Mouse (Mus musculus) MEL (cell line): ENCODE measurements around the gene Rnf220. TPM values are rescaled to one million over a fixed set of nuclear protein-coding genes. Genes with fewer than 3 reads are reported as not detected.

Source experiments
- DNase-seq: peaks from one replicate; pipeline ENCODE4 v3.0.0; 2011; ENCODE audit warnings: low read depth, low spot score
- H3K27ac ChIP-seq: 2 replicates; pipeline ENCODE4 v1.5.1; 2012; ENCODE audit warnings: low read depth, mild to moderate bottlenecking, control low read depth, low read length, moderate library complexity; ENCODE audit not compliant: control insufficient read depth
- H3K27me3 ChIP-seq, 2 experiments: fragments of 150-350 bp in 1 of 2; sonication (generic) in 1 of 2; 2 replicates each; pipeline ENCODE4 v1.6.1; 2012; ENCODE audit warnings: low read length in 2 of 2, mild to moderate bottlenecking in 2 of 2, improper control_type of control experiment in 1 of 2, moderate library complexity in 1 of 2; ENCODE audit not compliant: insufficient read depth in 2 of 2, control insufficient read depth in 1 of 2
- H3K36me3 ChIP-seq, 2 experiments: 2 replicates each; pipeline ENCODE4 v1.6.1; 2012 to 2014; ENCODE audit warnings: low read length in 2 of 2, improper control_type of control experiment in 1 of 2, inconsistent platforms in 1 of 2, mild to moderate bottlenecking in 1 of 2; ENCODE audit not compliant: insufficient read depth in 2 of 2, control insufficient read depth in 1 of 2
- H3K4me1 ChIP-seq, 2 experiments: fragments of 150-350 bp in 1 of 2; sonication (generic) in 1 of 2; 2 replicates each; pipeline ENCODE4 v1.6.1; 2012; ENCODE audit warnings: low read length in 2 of 2, improper control_type of control experiment in 1 of 2, mild to moderate bottlenecking in 1 of 2; ENCODE audit not compliant: insufficient read depth in 2 of 2, control insufficient read depth in 1 of 2
- H3K4me3 ChIP-seq, 2 experiments: fragments of 150-350 bp in 1 of 2; sonication (generic) in 1 of 2; 2 replicates each; pipeline ENCODE4 v1.5.1; 2012; ENCODE audit warnings: low read depth in 2 of 2, low read length in 2 of 2, mild to moderate bottlenecking in 2 of 2, moderate library complexity in 2 of 2, control low read depth in 1 of 2, improper control_type of control experiment in 1 of 2; ENCODE audit not compliant: control insufficient read depth in 1 of 2, insufficient read depth in 1 of 2
- H3K79me2 ChIP-seq: 2 replicates; pipeline ENCODE4 v1.6.1; 2012; ENCODE audit warnings: mild to moderate bottlenecking, low read length, moderate library complexity; ENCODE audit not compliant: control insufficient read depth, poor library complexity, insufficient read depth
- H3K9ac ChIP-seq: 2 replicates; pipeline ENCODE4 v1.6.1; 2012; ENCODE audit warnings: low read depth, mild to moderate bottlenecking, control low read depth, low read length, moderate library complexity; ENCODE audit not compliant: control insufficient read depth, poor library complexity, severe bottlenecking
- H3K9me3 ChIP-seq: fragments of 150-350 bp; sonication (generic); replicated peaks from 2 replicates; pipeline ENCODE4 v1.6.1; 2012; ENCODE audit warnings: mild to moderate bottlenecking, low read length, improper control_type of control experiment, moderate library complexity; ENCODE audit not compliant: insufficient read depth
- CHD1 ChIP-seq: IDR thresholded peaks from 2 replicates; pipeline ENCODE4 v1.6.1; 2012; ENCODE audit warnings: low read depth, mild to moderate bottlenecking, inconsistent platforms, low read length, improper control_type of control experiment
- CTCF ChIP-seq, 3 experiments: IDR thresholded peaks in 2 of 3; conservative IDR thresholded peaks in 1 of 3; 2 replicates each; pipeline ENCODE4 v1.5.1; 2011 to 2012; ENCODE audit warnings: low read length in 3 of 3, low read depth in 2 of 3, mild to moderate bottlenecking in 2 of 3, improper control_type of control experiment in 1 of 3, inconsistent platforms in 1 of 3, mixed read lengths in 1 of 3, moderate library complexity in 1 of 3; ENCODE audit not compliant: control insufficient read depth in 1 of 3, insufficient read depth in 1 of 3, poor library complexity in 1 of 3, severe bottlenecking in 1 of 3
- E2F4 ChIP-seq: IDR thresholded peaks from 2 replicates; pipeline ENCODE4 v1.6.1; 2011; ENCODE audit warnings: low read depth, low read length, improper control_type of control experiment, borderline replicate concordance
- ELF1 ChIP-seq: IDR thresholded peaks from 2 replicates; pipeline ENCODE4 v1.6.1; 2014; ENCODE audit warnings: low read depth, mild to moderate bottlenecking, inconsistent platforms, low read length, improper control_type of control experiment, moderate library complexity
- EP300 ChIP-seq, 2 experiments: IDR thresholded peaks; 2 replicates each; pipeline ENCODE4 v1.6.1; 2011; ENCODE audit warnings: improper control_type of control experiment in 2 of 2, low read length in 2 of 2, low read depth in 1 of 2, mild to moderate bottlenecking in 1 of 2
- GABPA ChIP-seq: IDR thresholded peaks from 2 replicates; pipeline ENCODE4 v1.6.1; 2012; ENCODE audit warnings: low read depth, mild to moderate bottlenecking, inconsistent platforms, low read length, improper control_type of control experiment, moderate library complexity
- HCFC1 ChIP-seq: IDR thresholded peaks from 2 replicates; pipeline ENCODE4 v1.6.1; 2012; ENCODE audit warnings: low read depth, mild to moderate bottlenecking, inconsistent platforms, low read length, improper control_type of control experiment, moderate library complexity
- KAT2A ChIP-seq: conservative IDR thresholded peaks from 2 replicates; pipeline ENCODE4 v1.6.1; 2012; ENCODE audit warnings: low read depth, low read length, improper control_type of control experiment, inconsistent platforms
- MAFK ChIP-seq: IDR thresholded peaks from 2 replicates; pipeline ENCODE4 v1.6.1; 2011; ENCODE audit warnings: low read depth, mild to moderate bottlenecking, low read length, improper control_type of control experiment, borderline replicate concordance
- MAZ ChIP-seq: IDR thresholded peaks from 2 replicates; pipeline ENCODE4 v1.6.1; 2012; ENCODE audit warnings: low read depth, mild to moderate bottlenecking, inconsistent platforms, low read length, improper control_type of control experiment
- MYB ChIP-seq: IDR thresholded peaks from 2 replicates; pipeline ENCODE4 v1.6.1; 2011; ENCODE audit warnings: mild to moderate bottlenecking, low read depth, low read length, improper control_type of control experiment
- MYC ChIP-seq: IDR thresholded peaks from 2 replicates; pipeline ENCODE4 v1.6.1; 2011; ENCODE audit warnings: low read depth, mild to moderate bottlenecking, low read length, improper control_type of control experiment, moderate library complexity
- NRF1 ChIP-seq: IDR thresholded peaks from 2 replicates; pipeline ENCODE4 v1.6.1; 2014; ENCODE audit warnings: low read depth, mild to moderate bottlenecking, inconsistent platforms, low read length, improper control_type of control experiment, moderate library complexity; ENCODE audit not compliant: poor library complexity, insufficient read depth, severe bottlenecking
- POLR2A ChIP-seq, 2 experiments: IDR thresholded peaks; 2 replicates each; pipeline ENCODE4 v1.6.1; 2011 to 2012; ENCODE audit warnings: low read length in 2 of 2, mild to moderate bottlenecking in 2 of 2, control low read depth in 1 of 2, improper control_type of control experiment in 1 of 2, low read depth in 1 of 2, moderate library complexity in 1 of 2; ENCODE audit not compliant: control insufficient read depth in 1 of 2, insufficient read depth in 1 of 2, poor library complexity in 1 of 2
- POLR2AphosphoS2 ChIP-seq: IDR thresholded peaks from 2 replicates; pipeline ENCODE4 v1.6.1; 2011; ENCODE audit warnings: low read length, improper control_type of control experiment
- POLR2AphosphoS5 ChIP-seq: IDR thresholded peaks from 2 replicates; pipeline ENCODE4 v1.6.1; 2012; ENCODE audit warnings: low read depth, borderline replicate concordance, mild to moderate bottlenecking, inconsistent platforms, low read length, moderate library complexity, mixed read lengths
- RAD21 ChIP-seq: IDR thresholded peaks from 2 replicates; pipeline ENCODE4 v1.6.1; 2011; ENCODE audit warnings: mild to moderate bottlenecking, low read depth, low read length, improper control_type of control experiment
- RCOR1 ChIP-seq: IDR thresholded peaks from 2 replicates; pipeline ENCODE4 v1.6.1; 2012; ENCODE audit warnings: low read depth, mild to moderate bottlenecking, inconsistent platforms, low read length, improper control_type of control experiment
- SIN3A ChIP-seq: IDR thresholded peaks from 2 replicates; pipeline ENCODE4 v1.6.1; 2012; ENCODE audit warnings: low read length, improper control_type of control experiment, inconsistent platforms
- TAL1 ChIP-seq: IDR thresholded peaks from 2 replicates; pipeline ENCODE4 v1.6.1; 2012; ENCODE audit warnings: mild to moderate bottlenecking, inconsistent platforms, low read length, moderate library complexity, mixed read lengths
- UBTF ChIP-seq: IDR thresholded peaks from 2 replicates; pipeline ENCODE4 v1.6.1; 2012; ENCODE audit warnings: low read depth, mild to moderate bottlenecking, inconsistent platforms, low read length, improper control_type of control experiment, moderate library complexity, borderline replicate concordance; ENCODE audit not compliant: insufficient read depth
- ZKSCAN1 ChIP-seq: IDR thresholded peaks from 2 replicates; pipeline ENCODE4 v1.6.1; 2012; ENCODE audit warnings: low read depth, mild to moderate bottlenecking, inconsistent platforms, low read length, improper control_type of control experiment, moderate library complexity
- ZMIZ1 ChIP-seq: IDR thresholded peaks from 2 replicates; pipeline ENCODE4 v1.6.1; 2012; ENCODE audit warnings: low read depth, mild to moderate bottlenecking, inconsistent platforms, low read length, improper control_type of control experiment, moderate library complexity
- polyA plus RNA-seq, 2 experiments: library from polyadenylated mRNA; stranded (reverse) in 1 of 2; unstranded in 1 of 2; fragments of >175 nt in 1 of 2; fragments of >200 nt in 1 of 2; gene quantifications; 2 replicates each; pipeline versions ENCODE4 v1.2.1 to v1.2.4; 2012; ENCODE audit warnings: low replicate concordance in 2 of 2, low read depth in 1 of 2; ENCODE audit not compliant: insufficient read length in 2 of 2, insufficient read depth in 1 of 2, missing spikeins in 1 of 2
- total RNA-seq: library from RNA; depleted of rRNA; stranded (reverse); fragments of 300-350 nt; gene quantifications from 2 replicates; pipeline ENCODE4 v1.2.3, GENCODE M21; 2012

The Rnf220 gene
- total and polyA plus RNA-seq, 3 experiments = 121 to 201 TPM; not detected in 1

GRCm38 (mm10) chr4:117438064-117438463 lies 58.8 kb downstream of the Rnf220 start:
- DNase-seq = no peak
- Histone ChIP-seq H3K36me3 (no peaks in the 10 kb centered on the region), H3K79me2 (no peaks in the 10 kb centered on the region), H3K9me3 (no peaks in the 10 kb centered on the region), H3K4me1 (no peaks in the 10 kb centered on the region), H3K9ac (no peak overlapping the region), H3K4me3 (no peak overlapping the region), H3K27me3 (no peaks in the 10 kb centered on the region), H3K27ac (no peak overlapping the region)
- TF ChIP-seq UBTF (no peak), POLR2A (IDR thresholded peaks at IDR 0.05; ENCODE audit: control insufficient read depth in 1 of 2, insufficient read depth in 1 of 2, low read depth in 1 of 2, low read length in 2 of 2, poor library complexity in 1 of 2) (no peak), HCFC1 (no peak), RAD21 (no peak), MYB (no peak), MYC (no peak), KAT2A (no peak), E2F4 (no peak), ZKSCAN1 (no peak)

- H3K79me2 ChIP-seq = no peaks in the 10 kb centered on the region
- H3K4me3 ChIP-seq = no peak overlapping the region
- DNase-seq = no peak
- no peak for TF ChIP-seq ZKSCAN1
- no peak for TF ChIP-seq POLR2AphosphoS2
- TF ChIP-seq ZMIZ1 = no peak
- TF ChIP-seq MAZ = no peak
- H3K4me1 ChIP-seq = no peaks in the 10 kb centered on the region
- no peak overlapping the region for H3K27ac ChIP-seq
- H3K27me3 ChIP-seq = no peaks in the 10 kb centered on the region
- no peaks in the 10 kb centered on the region for H3K9me3 ChIP-seq
- H3K9ac ChIP-seq = no peak overlapping the region
- H3K36me3 ChIP-seq = no peaks in the 10 kb centered on the region
These were observed 59.7 kb downstream of the Rnf220 start for GRCm38 (mm10) chr4:117436995-117437660.

- no peak for TF ChIP-seq POLR2AphosphoS5
- TF ChIP-seq HCFC1 = no peak
- no peak for TF ChIP-seq TAL1
- TF ChIP-seq GABPA = no peak
- no peak for TF ChIP-seq MAFK
- TF ChIP-seq ELF1 = no peak
- TF ChIP-seq RCOR1 = no peak
- no peak for TF ChIP-seq EP300 (IDR thresholded peaks at IDR 0.05; ENCODE audit: low read depth in 1 of 2, low read length in 2 of 2)
- no peak for TF ChIP-seq NRF1
- TF ChIP-seq KAT2A = no peak
- no peak for TF ChIP-seq CHD1
- no peak for TF ChIP-seq CTCF (IDR thresholded peaks at IDR 0.05 in 2 of 3, conservative IDR thresholded peaks at IDR 0.05 in 1 of 3; ENCODE audit: control insufficient read depth in 1 of 3, insufficient read depth in 1 of 3, low read depth in 2 of 3, low read length in 3 of 3, poor library complexity in 1 of 3, severe bottlenecking in 1 of 3)
- no peak for TF ChIP-seq ZMIZ1
- no peak for TF ChIP-seq POLR2A (IDR thresholded peaks at IDR 0.05; ENCODE audit: control insufficient read depth in 1 of 2, insufficient read depth in 1 of 2, low read depth in 1 of 2, low read length in 2 of 2, poor library complexity in 1 of 2)
- TF ChIP-seq SIN3A = no peak
- Histone ChIP-seq H3K9me3 (no peaks in the 10 kb centered on the region), H3K4me1 (no peaks in the 10 kb centered on the region), H3K9ac (no peak overlapping the region), H3K4me3 (no peak overlapping the region), H3K36me3 (no peaks in the 10 kb centered on the region), H3K27me3 (no peaks in the 10 kb centered on the region), H3K27ac (no peak overlapping the region), H3K79me2 (no peaks in the 10 kb centered on the region)
- DNase-seq = no peak
These were observed 62.5 kb downstream of the Rnf220 start for GRCm38 (mm10) chr4:117434336-117434735.
